Mouse (Mus musculus) heart, embryonic 11.5 days (tissue): Measurements from ENCODE around the gene Plcd3. TPM values are rescaled to one million over a fixed set of nuclear protein-coding genes. Genes with fewer than 3 reads are reported as not detected.

Source experiments
- ATAC-seq: fragments of 200-750 bp; cut with Nextera tagmentation; replicated peaks from 2 replicates; pipeline ENCODE4 v1.8.0; 2017; ENCODE audit warnings: moderate library complexity; ENCODE audit not compliant: insufficient number of reproducible peaks, low FRiP score, low TSS enrichment
- H3K27ac ChIP-seq: fragments of 300-500 bp; sonication (generic); 2 replicates; pipeline ENCODE4 v1.5.1; 2014; ENCODE audit warnings: mild to moderate bottlenecking, low read depth, low read length
- H3K27me3 ChIP-seq: fragments of 300-500 bp; sonication (generic); 2 replicates; pipeline ENCODE4 v1.6.1; 2014; ENCODE audit warnings: mild to moderate bottlenecking, low read length, mixed read lengths; ENCODE audit not compliant: control insufficient read depth, insufficient read depth
- H3K36me3 ChIP-seq: fragments of 300-500 bp; sonication (generic); 2 replicates; pipeline ENCODE4 v1.6.1; 2014; ENCODE audit warnings: mild to moderate bottlenecking, low read length, moderate library complexity, mixed read lengths; ENCODE audit not compliant: control insufficient read depth, insufficient read depth
- H3K4me1 ChIP-seq: fragments of 300-500 bp; sonication (generic); 2 replicates; pipeline ENCODE4 v1.6.1; 2014; ENCODE audit warnings: low read length; ENCODE audit not compliant: control insufficient read depth, insufficient read depth
- H3K4me2 ChIP-seq: fragments of 300-500 bp; sonication (generic); 2 replicates; pipeline ENCODE4 v1.6.1; 2014; ENCODE audit warnings: mild to moderate bottlenecking, moderate library complexity
- H3K4me3 ChIP-seq: fragments of 300-500 bp; sonication (generic); 2 replicates; pipeline ENCODE4 v1.5.1; 2014; ENCODE audit warnings: low read depth, low read length
- H3K9ac ChIP-seq: fragments of 300-500 bp; sonication (generic); 2 replicates; pipeline ENCODE4 v1.6.1; 2014; ENCODE audit warnings: mild to moderate bottlenecking, low read depth, low read length, moderate library complexity
- H3K9me3 ChIP-seq: fragments of 300-500 bp; sonication (generic); replicated peaks from 2 replicates; pipeline ENCODE4 v1.6.1; 2016; ENCODE audit warnings: low read length; ENCODE audit not compliant: control insufficient read depth
- WGBS: fragments of 180-500 bp; shearing (Covaris S2); extraction: QIAGEN DNeasy Blood & Tissue Kit; methylation state at CpG from one replicate; pipeline ENCODE4 v1.1.7; 2014; ENCODE audit not compliant: insufficient replicate concordance; 5-methylcytosine and 5-hydroxymethylcytosine counted together
- polyA plus RNA-seq: library from polyadenylated mRNA; unstranded; fragments of >200 nt; fragmentation: Nextera tagmentation; extraction: Ambion mirVana; gene quantifications from 2 replicates; pipeline ENCODE4 v1.2.1, GENCODE M21; 2014

Plcd3 gene
- polyA plus RNA-seq, 1 experiment from 2014 or later: 3.5 TPM

DNA sequence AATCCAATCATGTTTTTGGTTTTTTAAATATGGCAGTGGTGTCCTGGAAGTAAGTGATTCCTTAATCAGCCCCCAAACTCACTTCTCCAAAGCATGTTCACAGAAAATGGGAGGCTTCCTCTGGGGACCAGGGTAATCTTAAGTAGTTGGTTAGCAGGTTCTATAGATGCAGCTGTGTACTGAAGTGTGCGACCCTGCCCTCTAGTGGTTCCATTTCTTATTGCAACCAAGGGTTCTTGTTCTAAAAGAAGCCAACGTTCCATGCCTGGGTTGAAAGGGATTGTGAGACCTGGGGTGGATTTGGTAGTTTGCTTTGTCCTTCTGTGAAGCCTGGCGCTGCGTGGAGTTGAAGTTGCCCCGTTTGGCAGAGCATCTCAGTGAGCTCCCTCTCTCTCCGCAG, 46.7 kb downstream of the Plcd3 start:
- Histone ChIP-seq H3K4me3 (no peak overlapping the region), H3K9ac (no peak overlapping the region), H3K27me3 (no peaks in the 10 kb centered on the region), H3K27ac (no peak overlapping the region), H3K9me3 (no peaks in the 10 kb centered on the region), H3K4me1 (peaks cover 8% of the 10 kb centered on the region), H3K4me2 (no peak overlapping the region), H3K36me3 (peaks cover 32% of the 10 kb centered on the region)
- WGBS: 48% methylated on average over 6 of the region's 6 CpGs
- no peak for ATAC-seq

DNA sequence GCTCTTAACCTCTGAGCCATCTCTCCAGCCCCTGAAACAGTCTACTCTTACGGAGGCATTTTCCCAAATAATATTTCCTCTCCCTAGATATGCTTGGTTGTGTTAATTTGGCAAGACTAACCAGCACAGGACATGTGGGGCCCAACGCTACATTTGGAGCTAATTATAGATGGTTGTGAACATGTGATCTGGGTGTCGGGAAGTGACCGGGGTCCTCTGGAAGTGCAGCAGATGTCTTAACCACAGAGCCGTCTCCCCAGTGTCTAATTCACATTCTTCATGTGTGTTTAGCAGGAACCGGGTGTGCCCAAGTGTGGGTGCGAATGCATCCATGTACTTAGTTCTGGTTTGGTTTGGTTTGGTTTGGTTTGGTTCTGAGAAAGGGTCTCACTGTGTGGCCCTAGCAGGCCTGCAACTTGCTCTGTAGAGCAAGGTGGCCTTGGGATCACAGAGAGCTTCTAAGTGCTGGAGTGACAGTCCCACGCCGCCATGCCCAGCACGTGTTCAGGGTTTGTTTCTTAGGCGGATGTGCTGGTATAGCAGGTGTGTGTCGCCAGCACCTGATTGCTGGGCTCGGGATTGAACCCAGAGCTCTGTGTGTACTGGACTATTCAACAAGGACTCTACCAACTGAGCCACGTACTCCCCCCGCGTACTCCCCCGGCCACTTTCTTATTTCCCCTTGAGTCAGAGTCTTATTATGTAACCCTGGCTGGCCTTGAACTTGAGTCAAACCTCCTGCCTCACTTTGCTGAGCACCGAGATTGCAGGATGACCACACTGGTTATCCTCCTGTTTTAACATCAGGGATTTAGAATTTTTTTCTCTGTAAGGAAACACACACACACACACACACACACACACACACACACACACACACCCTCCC, 48.0 kb downstream of the Plcd3 start:
- H3K4me1 ChIP-seq: peaks cover 8% of the 10 kb centered on the region
- WGBS: 86% methylated on average over 18 of the region's 18 CpGs
- no peak for ATAC-seq
- no peaks in the 10 kb centered on the region for H3K27me3 ChIP-seq
- no peak overlapping the region for H3K27ac ChIP-seq
- H3K4me3 ChIP-seq: no peak overlapping the region
- no peak overlapping the region for H3K9ac ChIP-seq
- H3K36me3 ChIP-seq: peaks cover 25% of the 10 kb centered on the region
- H3K9me3 ChIP-seq: no peaks in the 10 kb centered on the region
- H3K4me2 ChIP-seq: no peak overlapping the region

DNA sequence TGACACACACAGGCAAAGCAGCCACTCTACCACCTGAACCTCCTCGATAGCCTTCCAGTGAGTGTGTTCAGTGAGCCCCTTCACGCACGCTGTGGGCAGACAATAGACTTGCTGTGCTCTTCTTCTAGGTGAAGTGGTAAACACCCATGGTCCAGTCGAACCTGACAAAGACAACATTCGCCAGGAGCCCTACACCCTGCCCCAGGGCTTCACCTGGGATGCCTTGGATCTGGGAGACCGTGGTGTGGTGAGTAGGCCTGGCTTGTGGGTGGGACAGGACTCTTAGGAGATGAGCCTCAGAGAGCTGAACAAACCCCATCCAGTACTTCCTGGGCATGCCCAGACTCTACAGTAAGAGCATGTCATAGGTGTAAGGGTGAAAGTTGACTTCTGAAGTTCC, 49.4 kb downstream of the Plcd3 start:
- no peaks in the 10 kb centered on the region for H3K9me3 ChIP-seq
- H3K27me3 ChIP-seq: no peaks in the 10 kb centered on the region
- H3K36me3 ChIP-seq: peaks cover 20% of the 10 kb centered on the region
- H3K4me1 ChIP-seq: peaks cover 8% of the 10 kb centered on the region
- peak overlapping the region; percentile 43; the same call in 1 of the 2 replicates for H3K9ac ChIP-seq
- H3K27ac ChIP-seq: peak overlapping the region; percentile 80
- H3K4me2 ChIP-seq: no peak overlapping the region
- ATAC-seq: no peak
- H3K4me3 ChIP-seq: no peak overlapping the region
- 86% methylated on average over 6 of the region's 6 CpGs for WGBS

DNA sequence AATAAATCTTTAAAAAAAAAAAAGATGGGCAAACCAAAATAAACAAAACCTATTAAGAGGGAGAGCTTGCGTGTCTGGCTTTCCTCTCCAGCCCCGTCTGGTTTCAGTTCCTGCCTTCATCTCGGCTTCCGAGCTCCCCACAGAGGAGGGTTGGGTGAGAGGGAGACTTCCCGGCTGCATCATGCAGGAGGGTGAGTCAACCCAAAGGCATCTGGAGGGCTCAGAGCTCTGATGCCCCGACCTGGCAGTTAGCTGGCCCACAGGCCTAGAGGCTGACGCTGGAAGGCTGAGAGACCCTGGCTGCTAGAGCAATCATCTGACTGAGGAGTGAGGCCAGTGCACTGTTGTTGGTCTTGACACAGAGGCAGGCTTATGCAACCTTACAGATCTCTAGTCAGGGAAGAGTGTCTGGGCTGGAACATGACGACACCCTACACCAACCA, 50.2 kb downstream of the Plcd3 start:
- peaks cover 19% of the 10 kb centered on the region for H3K36me3 ChIP-seq
- peak overlapping the region; percentile 80 for H3K27ac ChIP-seq
- no peak overlapping the region for H3K4me3 ChIP-seq
- no peaks in the 10 kb centered on the region for H3K9me3 ChIP-seq
- no peak overlapping the region for H3K4me2 ChIP-seq
- H3K9ac ChIP-seq: no peak overlapping the region
- peaks cover 8% of the 10 kb centered on the region for H3K4me1 ChIP-seq
- ATAC-seq: peak; percentile 52; the same call in 1 of the 2 replicates
- WGBS: 19% methylated on average over 8 of the region's 8 CpGs
- no peaks in the 10 kb centered on the region for H3K27me3 ChIP-seq

DNA sequence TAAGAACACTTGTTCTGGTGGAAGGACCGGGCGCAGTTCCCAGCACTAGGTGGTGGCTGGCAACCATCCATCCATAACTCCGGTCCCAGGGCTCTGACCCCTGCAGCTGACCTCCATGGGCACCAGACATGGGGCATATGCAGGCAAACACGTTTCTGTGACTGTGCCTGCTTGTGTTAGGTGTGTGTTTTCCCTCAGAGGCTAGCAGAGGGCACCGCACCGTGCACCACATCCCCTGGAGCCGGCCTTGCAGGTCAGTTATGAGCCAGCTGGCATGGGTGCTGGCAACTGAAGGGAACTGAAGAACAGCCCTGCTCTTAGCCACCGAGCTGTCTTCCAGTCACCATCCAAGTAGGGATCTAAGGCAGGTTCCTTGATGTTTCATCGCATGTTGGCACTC, 51.3 kb downstream of the Plcd3 start:
- no peak for ATAC-seq
- Histone ChIP-seq H3K36me3 (peaks cover 20% of the 10 kb centered on the region), H3K9me3 (no peaks in the 10 kb centered on the region), H3K27ac (no peak overlapping the region), H3K4me1 (peaks cover 8% of the 10 kb centered on the region), H3K4me2 (no peak overlapping the region), H3K9ac (no peak overlapping the region), H3K4me3 (no peak overlapping the region), H3K27me3 (no peaks in the 10 kb centered on the region)
- WGBS: 91% methylated on average over 9 of the region's 9 CpGs

DNA sequence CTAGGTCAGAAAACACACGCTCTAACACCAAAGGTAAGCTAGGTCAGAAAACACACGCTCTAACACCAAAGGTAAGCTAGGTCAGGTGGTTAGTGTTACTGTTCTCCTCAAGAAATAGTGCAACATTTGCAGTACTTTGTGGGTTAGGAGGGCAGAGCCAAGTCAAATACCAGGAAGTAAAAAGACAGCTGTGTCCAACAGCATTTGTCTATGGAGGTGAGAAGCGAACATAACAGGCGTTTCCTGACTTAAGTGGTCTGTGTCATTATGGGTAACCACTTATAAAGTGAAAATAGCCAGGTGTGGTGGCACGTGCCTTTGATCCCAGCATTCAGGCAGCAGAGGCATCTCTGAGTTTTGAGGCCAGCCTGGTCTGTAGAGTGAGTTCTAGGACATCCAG, 51.8 kb downstream of the Plcd3 start:
- Histone ChIP-seq H3K36me3 (peaks cover 25% of the 10 kb centered on the region), H3K4me2 (no peak overlapping the region), H3K4me3 (no peak overlapping the region), H3K27ac (no peak overlapping the region), H3K27me3 (no peaks in the 10 kb centered on the region), H3K4me1 (peaks cover 8% of the 10 kb centered on the region), H3K9ac (no peak overlapping the region), H3K9me3 (no peaks in the 10 kb centered on the region)
- WGBS: 91% methylated on average over 5 of the region's 5 CpGs
- no peak for ATAC-seq

DNA sequence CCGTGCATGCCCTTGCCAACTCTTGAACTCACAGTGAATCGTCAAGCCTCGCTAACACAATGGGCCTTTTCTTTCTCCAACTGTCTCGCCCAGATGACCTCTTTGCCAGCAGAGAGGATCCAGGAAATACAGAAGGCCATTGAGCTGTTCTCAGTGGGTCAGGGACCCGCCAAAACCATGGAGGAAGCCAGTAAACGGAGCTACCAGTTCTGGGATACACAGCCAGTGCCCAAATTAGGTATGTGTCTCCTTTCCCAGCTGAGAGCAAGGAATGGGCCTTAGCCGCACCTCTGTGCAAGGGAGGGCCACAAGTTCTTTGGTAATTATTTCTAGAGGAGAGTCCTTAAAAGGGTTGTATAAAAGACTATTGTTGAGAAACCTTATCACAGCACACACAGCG, 55.2 kb downstream of the Plcd3 start:
- Histone ChIP-seq H3K4me2 (no peak overlapping the region), H3K27ac (no peak overlapping the region), H3K9me3 (no peaks in the 10 kb centered on the region), H3K27me3 (no peaks in the 10 kb centered on the region), H3K4me1 (no peaks in the 10 kb centered on the region), H3K9ac (no peak overlapping the region), H3K36me3 (peaks cover 36% of the 10 kb centered on the region), H3K4me3 (no peak overlapping the region)
- WGBS: 82% methylated on average over 8 of the region's 8 CpGs
- no peak for ATAC-seq

DNA sequence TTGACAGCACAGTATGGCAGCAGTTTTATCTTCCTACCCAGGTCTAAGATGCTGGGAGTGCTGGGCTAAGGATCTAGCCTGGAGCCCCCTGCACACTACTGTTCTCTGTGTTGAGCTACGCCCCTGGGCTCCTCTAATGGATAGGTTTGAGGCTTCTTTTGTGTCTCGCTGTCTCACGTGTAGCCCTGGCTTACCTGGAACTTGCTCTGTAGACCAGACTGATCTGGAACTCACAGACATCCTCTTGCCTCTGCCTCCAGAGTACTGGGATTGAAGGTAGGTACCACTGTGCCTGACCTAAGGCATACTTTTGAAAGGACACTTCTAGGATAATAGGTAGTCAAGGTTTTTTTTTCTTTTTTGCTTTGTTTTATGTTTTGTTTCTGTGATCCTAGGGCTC, 57.5 kb downstream of the Plcd3 start:
- 92% methylated on average over 3 of the region's 3 CpGs for WGBS
- no peak overlapping the region for H3K4me3 ChIP-seq
- H3K9ac ChIP-seq: no peak overlapping the region
- no peak for ATAC-seq
- H3K4me2 ChIP-seq: no peak overlapping the region
- H3K27ac ChIP-seq: no peak overlapping the region
- no peaks in the 10 kb centered on the region for H3K4me1 ChIP-seq
- H3K36me3 ChIP-seq: peaks cover 32% of the 10 kb centered on the region
- H3K9me3 ChIP-seq: no peaks in the 10 kb centered on the region
- no peaks in the 10 kb centered on the region for H3K27me3 ChIP-seq

DNA sequence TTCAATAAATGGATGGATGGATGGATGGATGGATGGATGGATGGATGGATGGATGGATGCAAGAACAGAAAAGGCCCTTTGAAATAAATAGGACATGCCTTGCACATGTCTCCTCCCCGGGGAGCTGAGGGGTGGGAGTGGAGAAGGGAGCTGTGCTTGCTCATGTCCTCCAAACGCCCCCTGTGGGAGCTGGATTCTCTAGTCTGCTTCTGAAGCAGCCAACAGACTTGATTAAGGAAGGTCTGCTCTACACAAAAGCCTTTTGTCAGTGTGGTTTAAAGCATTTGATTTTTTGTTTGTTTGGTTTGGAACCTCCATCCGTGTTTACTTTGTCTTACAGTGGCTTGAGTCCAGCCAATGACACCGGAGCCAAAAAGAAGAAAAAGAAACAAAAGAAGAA, 58.6 kb downstream of the Plcd3 start:
- Histone ChIP-seq H3K4me1 (peaks cover 4% of the 10 kb centered on the region; the same call in 1 of the 2 replicates), H3K4me3 (no peak overlapping the region), H3K9ac (no peak overlapping the region), H3K36me3 (peaks cover 34% of the 10 kb centered on the region), H3K27ac (no peak overlapping the region), H3K9me3 (no peaks in the 10 kb centered on the region), H3K27me3 (no peaks in the 10 kb centered on the region), H3K4me2 (no peak overlapping the region)
- ATAC-seq: no peak
- WGBS: 75% methylated on average over 4 of the region's 4 CpGs
